Mouse (Mus musculus) layer of hippocampus, postnatal 25 days (tissue): ENCODE measurements around the gene St3gal3. TPM values are rescaled to one million over a fixed set of nuclear protein-coding genes. Genes with fewer than 3 reads are reported as not detected.

Experiments used
- DNase-seq, 2 experiments: peaks; one replicate each; pipeline ENCODE4 v3.0.0; 2022; ENCODE audit warnings: mixed read lengths in 2 of 2, low spot score in 1 of 2; ENCODE audit errors: extremely low spot score in 1 of 2
- total RNA-seq, 2 experiments: library from RNA; stranded (reverse); gene quantifications; 2 replicates each; pipeline ENCODE4 v1.2.3; 2021

The St3gal3 gene
- total RNA-seq, 2 experiments from 2014 or later, result 43.0 to 46.6 TPM

GRCm38 (mm10) chr4:117914031-117914430 lies 220.7 kb downstream of the St3gal3 start:
- no peak for DNase-seq

- no peak for DNase-seq
These were observed 221.3 kb downstream of the St3gal3 start for GRCm38 (mm10) chr4:117913421-117913820.

GRCm38 (mm10) chr4:117912685-117913273 lies 221.9 kb downstream of the St3gal3 start:
- no peak for DNase-seq

- DNase-seq, result no peak
These were observed 222.6 kb downstream of the St3gal3 start for GRCm38 (mm10) chr4:117912131-117912561.

- no peak for DNase-seq
These were observed 225.8 kb downstream of the St3gal3 start for GRCm38 (mm10) chr4:117908834-117909453.

- no peak for DNase-seq
These were observed 228.5 kb downstream of the St3gal3 start for GRCm38 (mm10) chr4:117906196-117906595.

- no peak for DNase-seq
These were observed 230.0 kb downstream of the St3gal3 start for GRCm38 (mm10) chr4:117904761-117905160.

GRCm38 (mm10) chr4:117904094-117904493 lies 230.6 kb downstream of the St3gal3 start:
- no peak for DNase-seq

- DNase-seq, result no peak
These were observed 236.6 kb downstream of the St3gal3 start for GRCm38 (mm10) chr4:117898111-117898510.

- no peak for DNase-seq
These were observed 238.7 kb downstream of the St3gal3 start for GRCm38 (mm10) chr4:117896031-117896430.

GRCm38 (mm10) chr4:117895339-117895738 lies 239.4 kb downstream of the St3gal3 start:
- DNase-seq, result no peak

- no peak for DNase-seq
These were observed 240.1 kb downstream of the St3gal3 start for GRCm38 (mm10) chr4:117894601-117895000.

GRCm38 (mm10) chr4:117893376-117893775 lies 241.3 kb downstream of the St3gal3 start:
- DNase-seq, result no peak

GRCm38 (mm10) chr4:117891738-117892161 lies 243.0 kb downstream of the St3gal3 start, which contains the start of gene Dph2:
TSS of gene Dph2 (minus strand) at chr4:117892032.
- peak in 1 of 2 experiments; percentile 64 for DNase-seq

GRCm38 (mm10) chr4:117890750-117891149 lies 244.0 kb downstream of the St3gal3 start:
- no peak for DNase-seq

GRCm38 (mm10) chr4:117890031-117890430 lies 244.7 kb downstream of the St3gal3 start:
- no peak for DNase-seq

GRCm38 (mm10) chr4:117889471-117889870 lies 245.2 kb downstream of the St3gal3 start:
- no peak for DNase-seq

GRCm38 (mm10) chr4:117887920-117888319 lies 246.8 kb downstream of the St3gal3 start:
- DNase-seq, result no peak

GRCm38 (mm10) chr4:117887133-117887532 lies 247.6 kb downstream of the St3gal3 start, which contains the start of gene Atp6v0b:
TSS of gene Atp6v0b (minus strand) at chr4:117887333.
- peak; percentile 89 to 95 for DNase-seq

GRCm38 (mm10) chr4:117886644-117887043 lies 248.1 kb downstream of the St3gal3 start:
- no peak for DNase-seq

- no peak for DNase-seq
These were observed 248.7 kb downstream of the St3gal3 start for GRCm38 (mm10) chr4:117885994-117886393.

GRCm38 (mm10) chr4:117885093-117885492 lies 249.6 kb downstream of the St3gal3 start:
- DNase-seq, result no peak
